26 mouse cellular contexts compared by ENCODE assay signal in the genomic region with DNA sequence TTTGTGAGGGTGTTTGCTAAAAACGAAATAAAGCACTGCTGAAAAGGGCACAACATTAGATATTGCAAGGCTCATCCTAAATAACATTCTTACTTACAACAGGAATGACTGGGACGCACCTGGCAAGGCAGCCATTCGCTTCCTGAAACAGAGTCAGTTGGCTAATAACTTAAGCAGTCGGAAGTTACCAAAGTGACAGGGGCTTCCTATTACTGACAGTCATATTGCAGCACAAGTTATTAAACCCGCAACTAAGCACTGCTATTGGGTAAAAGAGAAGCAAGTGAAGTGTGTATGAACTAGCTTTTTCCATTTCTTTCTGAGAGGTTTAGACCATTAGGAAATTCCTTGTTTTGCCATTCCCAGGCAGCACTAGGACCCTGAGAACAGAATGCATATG.
DNase-seq lines count a peak whose midpoint lies in the region; ATAC-seq and TF ChIP-seq lines count a peak whose summit lies in the region.
"Had no signal": no experiment of that assay in that cellular context is flagged by ENCODE, and none has a peak within 500 bp of the region (broad histone marks: within the 10 kb centered on the region; RNA-seq: fewer than 3 reads in every experiment).

No protein-coding gene starts in this region.

- H3K4me3 ChIP-seq in bone marrow, adult 2 months (replicated peaks; ENCODE audit: control insufficient read depth, low read depth, low read length), result peak overlapping the region; percentile 11
- H3K4me3 ChIP-seq in midbrain, embryonic 13.5 days (replicated peaks), result no peak overlapping the region
- H3K4me3 ChIP-seq: embryonic facial prominence, embryonic 10.5 days; embryonic facial prominence, embryonic 13.5 days; erythroblast, embryonic 14.5 days; forebrain, embryonic 13.5 days; heart, embryonic 10.5 days; hindbrain, embryonic 10.5 days; hindbrain, embryonic 13.5 days; intestine, embryonic 15.5 days had no signal

- no peak for TF ChIP-seq POLR2A in bone marrow, adult 2 months (IDR thresholded peaks at IDR 0.05; ENCODE audit: borderline replicate concordance, control insufficient read depth, low read depth, low read length)

- WGBS in bone marrow, adult 2 months, result 30% methylated on average over 5 of the region's 5 CpGs
- 87% methylated on average over 5 of the region's 5 CpGs for WGBS in midbrain, embryonic 13.5 days

- no peaks in the 10 kb centered on the region for H3K36me3 ChIP-seq in midbrain, embryonic 13.5 days
- H3K36me3 ChIP-seq: embryonic facial prominence, embryonic 10.5 days; embryonic facial prominence, embryonic 13.5 days; heart, embryonic 10.5 days; hindbrain, embryonic 10.5 days; hindbrain, embryonic 13.5 days; intestine, embryonic 15.5 days had no signal

- DNase-seq in kidney, postnatal 14 days, result peak; percentile 3
- DNase-seq in kidney, adult 8-10 months, result no peak
- DNase-seq in retina, postnatal 1 day, result no peak
- DNase-seq: adrenal gland, postnatal 10 days; adrenal gland, postnatal 36 days; cerebellum, adult 11 months; cerebellum, adult 2 months; cerebellum, adult 9-11 months; embryo, embryonic 11 days; gastrocnemius, postnatal 14 days; heart, adult 18-20 months had no signal

- TF ChIP-seq CTCF in bone marrow, adult 2 months (IDR thresholded peaks at IDR 0.05; ENCODE audit: control insufficient read depth, insufficient read depth, low read length), result no peak

- no peak overlapping the region for H3K9ac ChIP-seq in midbrain, embryonic 13.5 days (replicated peaks)
- H3K9ac ChIP-seq: embryonic facial prominence, embryonic 13.5 days; forebrain, embryonic 13.5 days; hindbrain, embryonic 13.5 days; intestine, embryonic 15.5 days had no signal

- H3K4me2 ChIP-seq in midbrain, embryonic 13.5 days (replicated peaks), result no peak overlapping the region
- H3K4me2 ChIP-seq: embryonic facial prominence, embryonic 13.5 days; forebrain, embryonic 13.5 days; hindbrain, embryonic 13.5 days; intestine, embryonic 15.5 days had no signal

- peaks cover 22% of the 10 kb centered on the region; the same call in 1 of the 2 replicates for H3K27me3 ChIP-seq in midbrain, embryonic 13.5 days
- H3K27me3 ChIP-seq: forebrain, embryonic 13.5 days; intestine, embryonic 15.5 days had no signal

- no peaks in the 10 kb centered on the region for H3K9me3 ChIP-seq in midbrain, embryonic 13.5 days
- H3K9me3 ChIP-seq: embryonic facial prominence, embryonic 10.5 days; embryonic facial prominence, embryonic 13.5 days; forebrain, embryonic 13.5 days; heart, embryonic 10.5 days; hindbrain, embryonic 10.5 days; hindbrain, embryonic 13.5 days; intestine, embryonic 15.5 days had no signal

- no peaks in the 10 kb centered on the region for H3K4me1 ChIP-seq in bone marrow, adult 2 months (ENCODE audit: control insufficient read depth, insufficient read depth, low read length)
- no peaks in the 10 kb centered on the region for H3K4me1 ChIP-seq in midbrain, embryonic 13.5 days (replicated peaks)
- H3K4me1 ChIP-seq: embryonic facial prominence, embryonic 10.5 days; embryonic facial prominence, embryonic 13.5 days; forebrain, embryonic 13.5 days; heart, embryonic 10.5 days; hindbrain, embryonic 10.5 days; hindbrain, embryonic 13.5 days; intestine, embryonic 15.5 days had no signal

- ATAC-seq in granulocyte monocyte progenitor cell, adult 5-6 weeks (replicated peaks; ENCODE audit: poor library complexity, severe bottlenecking), result peak; percentile 99
- ATAC-seq in megakaryocyte progenitor cell, adult 5-6 weeks (replicated peaks; ENCODE audit: poor library complexity), result peak; percentile 91
- no peak for ATAC-seq in midbrain, embryonic 13.5 days
- ATAC-seq: activated CD4-positive, CD25-positive, alpha-beta regulatory T cell, adult 4 months; forebrain, embryonic 13.5 days; forebrain, embryonic 16.5 days; hindbrain, embryonic 16.5 days; intestine, embryonic 15.5 days had no signal

- no peak overlapping the region for H3K27ac ChIP-seq in bone marrow, adult 2 months (ENCODE audit: control insufficient read depth, insufficient read depth, low read depth, low read length, poor library complexity)
- no peak overlapping the region for H3K27ac ChIP-seq in midbrain, embryonic 13.5 days
- H3K27ac ChIP-seq: embryonic facial prominence, embryonic 10.5 days; embryonic facial prominence, embryonic 13.5 days; forebrain, embryonic 13.5 days; heart, embryonic 10.5 days; hindbrain, embryonic 10.5 days; hindbrain, embryonic 13.5 days; intestine, embryonic 15.5 days had no signal
